Comparison of ENCODE assay signal across 8 mouse cellular contexts in genomic region chr11:106271131-106271793, GRCm38 (mm10). TPM values are rescaled to one million over a fixed set of nuclear protein-coding genes. Genes with fewer than 3 reads are reported as not detected.
A peak's percentile ranks its signal among the peaks of the same experiment; 100 is the strongest.
DNase-seq lines count a peak whose midpoint lies in the region; ATAC-seq and TF ChIP-seq lines count a peak whose summit lies in the region.

No protein-coding gene starts in this region.

- H3K9me3 ChIP-seq in forebrain, embryonic 13.5 days (replicated peaks) = no peaks in the 10 kb centered on the region
- no peaks in the 10 kb centered on the region for H3K9me3 ChIP-seq in liver, embryonic 11.5 days (ENCODE audit: control insufficient read depth, low read length)
- no peaks in the 10 kb centered on the region for H3K9me3 ChIP-seq in stomach, embryonic 14.5 days (ENCODE audit: control insufficient read depth, low read depth, low read length)

- WGBS in kidney, adult 2 months = 16% methylated on average over 5 of the region's 5 CpGs
- 23% methylated on average over 5 of the region's 5 CpGs for WGBS in bone marrow, adult 2 months
- WGBS in forebrain, embryonic 13.5 days = 50% methylated on average over 5 of the region's 5 CpGs
- 40% methylated on average over 5 of the region's 5 CpGs for WGBS in liver, embryonic 11.5 days
- WGBS in stomach, embryonic 14.5 days = 21% methylated on average over 5 of the region's 5 CpGs

- no peaks in the 10 kb centered on the region for H3K27me3 ChIP-seq in kidney, adult 2 months (replicated peaks; ENCODE audit: control insufficient read depth, insufficient read depth, low read length)
- H3K27me3 ChIP-seq in forebrain, embryonic 13.5 days = no peaks in the 10 kb centered on the region
- no peaks in the 10 kb centered on the region for H3K27me3 ChIP-seq in liver, embryonic 11.5 days (replicated peaks; ENCODE audit: control insufficient read depth, insufficient read depth, low read length)
- no peaks in the 10 kb centered on the region for H3K27me3 ChIP-seq in stomach, embryonic 14.5 days (ENCODE audit: control insufficient read depth, insufficient read depth, low read length)

- H3K4me1 ChIP-seq in kidney, adult 2 months (ENCODE audit: control insufficient read depth, insufficient read depth, low read length) = peaks cover 41% of the 10 kb centered on the region
- H3K4me1 ChIP-seq in bone marrow, adult 2 months (ENCODE audit: control insufficient read depth, insufficient read depth, low read length) = peaks cover 10% of the 10 kb centered on the region; the same call in 1 of the 2 replicates
- H3K4me1 ChIP-seq in forebrain, embryonic 13.5 days = peaks cover 44% of the 10 kb centered on the region
- peaks cover 47% of the 10 kb centered on the region for H3K4me1 ChIP-seq in liver, embryonic 11.5 days (replicated peaks; ENCODE audit: control insufficient read depth, insufficient read depth, low read length)
- H3K4me1 ChIP-seq in stomach, embryonic 14.5 days (ENCODE audit: control insufficient read depth, insufficient read depth, low read length) = peaks cover 49% of the 10 kb centered on the region

- TF ChIP-seq POLR2A in kidney, adult 2 months (IDR thresholded peaks at IDR 0.05; ENCODE audit: low read depth, low read length) = no peak
- TF ChIP-seq POLR2A in bone marrow, adult 2 months (IDR thresholded peaks at IDR 0.05; ENCODE audit: borderline replicate concordance, control insufficient read depth, low read depth, low read length) = no peak

- peaks cover 4% of the 10 kb centered on the region for H3K36me3 ChIP-seq in kidney, adult 2 months (ENCODE audit: control insufficient read depth, insufficient read depth, low read length)
- H3K36me3 ChIP-seq in forebrain, embryonic 13.5 days (ENCODE audit: poor library complexity, severe bottlenecking) = peaks cover 11% of the 10 kb centered on the region
- peaks cover 15% of the 10 kb centered on the region for H3K36me3 ChIP-seq in liver, embryonic 11.5 days (ENCODE audit: control insufficient read depth, insufficient read depth, low read length)
- H3K36me3 ChIP-seq in stomach, embryonic 14.5 days (ENCODE audit: control insufficient read depth, insufficient read depth, low read length) = peaks cover 8% of the 10 kb centered on the region; the same call in 1 of the 2 replicates

- no peak for TF ChIP-seq CTCF in kidney, adult 2 months (conservative IDR thresholded peaks at IDR 0.05; ENCODE audit: insufficient read depth, insufficient read length, low read depth, low read length)
- no peak for TF ChIP-seq CTCF in bone marrow, adult 2 months (IDR thresholded peaks at IDR 0.05; ENCODE audit: control insufficient read depth, insufficient read depth, low read length)

- no peak for ATAC-seq in forebrain, embryonic 13.5 days
- ATAC-seq in liver, embryonic 11.5 days (replicated peaks; ENCODE audit: low FRiP score) = no peak
- ATAC-seq in stomach, embryonic 14.5 days (ENCODE audit: insufficient number of reproducible peaks, insufficient read depth, low FRiP score, low read depth) = no peak

- H3K4me3 ChIP-seq in kidney, adult 2 months (ENCODE audit: insufficient read depth, low read depth, low read length) = peak overlapping the region; percentile 74
- H3K4me3 ChIP-seq in bone marrow, adult 2 months (replicated peaks; ENCODE audit: control insufficient read depth, low read depth, low read length) = peak overlapping the region; percentile 93
- H3K4me3 ChIP-seq in forebrain, embryonic 13.5 days = peak overlapping the region; percentile 98
- peak overlapping the region; percentile 99 for H3K4me3 ChIP-seq in liver, embryonic 11.5 days (ENCODE audit: low read depth, low read length)
- H3K4me3 ChIP-seq in stomach, embryonic 14.5 days (ENCODE audit: low read depth, low read length) = peak overlapping the region; percentile 99

- peak overlapping the region; percentile 97 for H3K9ac ChIP-seq in forebrain, embryonic 13.5 days
- H3K9ac ChIP-seq in liver, embryonic 11.5 days (ENCODE audit: low read depth, low read length) = peak overlapping the region; percentile 99
- H3K9ac ChIP-seq in stomach, embryonic 14.5 days (replicated peaks; ENCODE audit: low read depth, low read length) = peak overlapping the region; percentile 97

- H3K4me2 ChIP-seq in forebrain, embryonic 13.5 days = peak overlapping the region; percentile 75
- peak overlapping the region; percentile 81 for H3K4me2 ChIP-seq in liver, embryonic 11.5 days
- peak overlapping the region; percentile 67 for H3K4me2 ChIP-seq in stomach, embryonic 14.5 days (replicated peaks; ENCODE audit: low read depth, low read length)

- H3K27ac ChIP-seq in kidney, adult 2 months (ENCODE audit: insufficient read depth, low read depth, low read length) = peak overlapping the region; percentile 75
- no peak overlapping the region for H3K27ac ChIP-seq in bone marrow, adult 2 months (ENCODE audit: control insufficient read depth, insufficient read depth, low read depth, low read length, poor library complexity)
- peak overlapping the region; percentile 92 for H3K27ac ChIP-seq in forebrain, embryonic 13.5 days
- H3K27ac ChIP-seq in liver, embryonic 11.5 days (ENCODE audit: low read depth, low read length) = 0 out of 2 replicates have a peak overlapping the region, but pooled peaks have one; percentile 95
- H3K27ac ChIP-seq in stomach, embryonic 14.5 days (ENCODE audit: low read length) = peak overlapping the region; percentile 98

- DNase-seq in kidney, adult 2 months = peak; percentile 29
- DNase-seq in kidney, postnatal 10 days = no peak
- DNase-seq in liver, embryonic 11.5 days (ENCODE audit: low spot score) = no peak
- DNase-seq in right cerebral cortex, adult 2 months (ENCODE audit: low spot score in 2 of 2) = no peak
- no peak for DNase-seq in yolk sac, embryonic 10.5 days (ENCODE audit: low spot score)

RNA-seq across cellular contexts. Expression of gene Smarcd2, which starts 1.5 kb away (rescaled TPM):
- 70.0 and 77.9 TPM in 2 replicates for polyA plus RNA-seq in kidney, adult 2 months (2012; rRNA removed)
- 52.2 and 76.9 TPM in 2 replicates for polyA plus RNA-seq in bone marrow, adult 2 months (2011; ENCODE audit: insufficient read depth, insufficient read length, low replicate concordance, missing spikeins)
- 14.2 and 14.3 TPM in 2 replicates for polyA plus RNA-seq in forebrain, embryonic 13.5 days (2015; fragmentation: Nextera tagmentation; extraction: Ambion mirVana)
- 60.3 and 62.9 TPM in 2 replicates for polyA plus RNA-seq in liver, embryonic 11.5 days (2014; fragmentation: Nextera tagmentation; extraction: Ambion mirVana)
- 82.8 and 86.2 TPM in 2 replicates for polyA plus RNA-seq in stomach, embryonic 14.5 days (2014; fragmentation: Nextera tagmentation; extraction: Ambion mirVana)

RNA-seq across cellular contexts. Expression of gene Tcam1, which starts 5.2 kb away (rescaled TPM):
- polyA plus RNA-seq in kidney, adult 2 months (2012; rRNA removed) = 0.02 and 0.03 TPM in 2 replicates
- not detected in 2 replicates for polyA plus RNA-seq in bone marrow, adult 2 months (2011; ENCODE audit: insufficient read depth, insufficient read length, low replicate concordance, missing spikeins)
- 0.10 and 0.14 TPM in 2 replicates for polyA plus RNA-seq in forebrain, embryonic 13.5 days (2015; fragmentation: Nextera tagmentation; extraction: Ambion mirVana)
- 0.66 and 1.2 TPM in 2 replicates for polyA plus RNA-seq in liver, embryonic 11.5 days (2014; fragmentation: Nextera tagmentation; extraction: Ambion mirVana)
- 0.07 and 0.41 TPM in 2 replicates for polyA plus RNA-seq in stomach, embryonic 14.5 days (2014; fragmentation: Nextera tagmentation; extraction: Ambion mirVana)

RNA-seq across cellular contexts. Expression of gene Psmc5, which starts 15.3 kb away (rescaled TPM):
- polyA plus RNA-seq in kidney, adult 2 months (2012; rRNA removed) = 52.5 and 66.9 TPM in 2 replicates
- 74.3 and 96.0 TPM in 2 replicates for polyA plus RNA-seq in bone marrow, adult 2 months (2011; ENCODE audit: insufficient read depth, insufficient read length, low replicate concordance, missing spikeins)
- 322 and 348 TPM in 2 replicates for polyA plus RNA-seq in forebrain, embryonic 13.5 days (2015; fragmentation: Nextera tagmentation; extraction: Ambion mirVana)
- 304 and 310 TPM in 2 replicates for polyA plus RNA-seq in liver, embryonic 11.5 days (2014; fragmentation: Nextera tagmentation; extraction: Ambion mirVana)
- 241 and 254 TPM in 2 replicates for polyA plus RNA-seq in stomach, embryonic 14.5 days (2014; fragmentation: Nextera tagmentation; extraction: Ambion mirVana)

RNA-seq across cellular contexts. Expression of gene Ftsj3, which starts 15.4 kb away (rescaled TPM):
- 11.7 TPM in 2 replicates for polyA plus RNA-seq in kidney, adult 2 months (2012; rRNA removed)
- 27.2 and 48.5 TPM in 2 replicates for polyA plus RNA-seq in bone marrow, adult 2 months (2011; ENCODE audit: insufficient read depth, insufficient read length, low replicate concordance, missing spikeins)
- polyA plus RNA-seq in forebrain, embryonic 13.5 days (2015; fragmentation: Nextera tagmentation; extraction: Ambion mirVana) = 46.4 and 52.7 TPM in 2 replicates
- 110 and 117 TPM in 2 replicates for polyA plus RNA-seq in liver, embryonic 11.5 days (2014; fragmentation: Nextera tagmentation; extraction: Ambion mirVana)
- 50.2 and 54.3 TPM in 2 replicates for polyA plus RNA-seq in stomach, embryonic 14.5 days (2014; fragmentation: Nextera tagmentation; extraction: Ambion mirVana)

RNA-seq across cellular contexts. Expression of gene Gh, which starts 30.4 kb away (rescaled TPM):
- polyA plus RNA-seq in kidney, adult 2 months (2012; rRNA removed) = 0.16 TPM in 1 of 2 replicates, not detected in the other
- polyA plus RNA-seq in bone marrow, adult 2 months (2011; ENCODE audit: insufficient read depth, insufficient read length, low replicate concordance, missing spikeins) = not detected in 2 replicates
- polyA plus RNA-seq in forebrain, embryonic 13.5 days (2015; fragmentation: Nextera tagmentation; extraction: Ambion mirVana) = not detected in 2 replicates
- not detected in 2 replicates for polyA plus RNA-seq in liver, embryonic 11.5 days (2014; fragmentation: Nextera tagmentation; extraction: Ambion mirVana)
- not detected in 2 replicates for polyA plus RNA-seq in stomach, embryonic 14.5 days (2014; fragmentation: Nextera tagmentation; extraction: Ambion mirVana)
